ENCODE assay signal across 7 mouse cellular contexts in genomic region chr3:152193177-152193576, GRCm38 (mm10). TPM values are rescaled to one million over a fixed set of nuclear protein-coding genes. Genes with fewer than 3 reads are reported as not detected.
A peak's percentile ranks its signal among the peaks of the same experiment; 100 is the strongest.
DNase-seq lines count a peak whose midpoint lies in the region; ATAC-seq and TF ChIP-seq lines count a peak whose summit lies in the region.

No protein-coding gene starts in this region.

- H3K27ac ChIP-seq in lung, postnatal 0 days (ENCODE audit: low read length) = peak overlapping the region; percentile 92
- H3K27ac ChIP-seq in limb, embryonic 12.5 days = peak overlapping the region; percentile 90
- peak overlapping the region; percentile 94 for H3K27ac ChIP-seq in stomach, embryonic 15.5 days

- H3K9me3 ChIP-seq in lung, postnatal 0 days (ENCODE audit: low read length) = no peaks in the 10 kb centered on the region
- no peaks in the 10 kb centered on the region for H3K9me3 ChIP-seq in limb, embryonic 12.5 days
- H3K9me3 ChIP-seq in stomach, embryonic 15.5 days = no peaks in the 10 kb centered on the region

- no peak for TF ChIP-seq CTCF in lung, postnatal 0 days (IDR thresholded peaks at IDR 0.05)

- peak overlapping the region; percentile 74 for H3K9ac ChIP-seq in lung, postnatal 0 days (replicated peaks; ENCODE audit: low read depth)
- peak overlapping the region; percentile 66 for H3K9ac ChIP-seq in limb, embryonic 12.5 days (replicated peaks)
- peak overlapping the region; percentile 48; the same call in 1 of the 2 replicates for H3K9ac ChIP-seq in stomach, embryonic 15.5 days

- no peak; the same call in 1 of the 2 replicates for TF ChIP-seq EP300 in lung, postnatal 0 days (IDR thresholded peaks at IDR 0.05)

- no peaks in the 10 kb centered on the region for H3K36me3 ChIP-seq in lung, postnatal 0 days (ENCODE audit: insufficient read depth, low read length)
- H3K36me3 ChIP-seq in limb, embryonic 12.5 days = no peaks in the 10 kb centered on the region
- no peaks in the 10 kb centered on the region for H3K36me3 ChIP-seq in stomach, embryonic 15.5 days

- no peaks in the 10 kb centered on the region for H3K27me3 ChIP-seq in lung, postnatal 0 days (replicated peaks; ENCODE audit: insufficient read depth, low read length)
- H3K27me3 ChIP-seq in limb, embryonic 12.5 days = no peaks in the 10 kb centered on the region
- no peaks in the 10 kb centered on the region for H3K27me3 ChIP-seq in stomach, embryonic 15.5 days (replicated peaks)

- no peak for ATAC-seq in lung, postnatal 0 days
- ATAC-seq in erythroblast, adult 5-6 weeks (replicated peaks; ENCODE audit: low FRiP score, poor library complexity, severe bottlenecking) = 0 out of 2 replicates have a peak, but pooled peaks have one; percentile 13
- ATAC-seq in limb, embryonic 12.5 days (ENCODE audit: insufficient number of reproducible peaks, insufficient read depth, low FRiP score, low TSS enrichment, low read depth) = no peak
- ATAC-seq in stomach, embryonic 15.5 days (ENCODE audit: insufficient read depth, low FRiP score, low read depth) = no peak
- ATAC-seq in activated CD4-positive, CD25-positive, alpha-beta regulatory T cell, adult 4 months = no peak

- WGBS in lung, postnatal 0 days = under 1% methylated on average over 7 of the region's 7 CpGs
- 9% methylated on average over 7 of the region's 7 CpGs for WGBS in limb, embryonic 12.5 days
- 3% methylated on average over 7 of the region's 7 CpGs for WGBS in stomach, embryonic 15.5 days

- H3K4me2 ChIP-seq in lung, postnatal 0 days (replicated peaks; ENCODE audit: low read depth, low read length) = peak overlapping the region; percentile 54
- peak overlapping the region; percentile 57 for H3K4me2 ChIP-seq in limb, embryonic 12.5 days
- H3K4me2 ChIP-seq in stomach, embryonic 15.5 days = peak overlapping the region; percentile 55

- H3K4me3 ChIP-seq in lung, postnatal 0 days (ENCODE audit: low read depth, low read length) = peak overlapping the region; percentile 63
- H3K4me3 ChIP-seq in limb, embryonic 12.5 days (replicated peaks) = peak overlapping the region; percentile 57
- H3K4me3 ChIP-seq in stomach, embryonic 15.5 days (replicated peaks) = peak overlapping the region; percentile 54

- no peaks in the 10 kb centered on the region for H3K4me1 ChIP-seq in lung, postnatal 0 days (ENCODE audit: insufficient read depth, low read depth, low read length)
- H3K4me1 ChIP-seq in limb, embryonic 12.5 days (replicated peaks) = peaks cover 19% of the 10 kb centered on the region
- peaks cover 3% of the 10 kb centered on the region; the same call in 1 of the 2 replicates for H3K4me1 ChIP-seq in stomach, embryonic 15.5 days

- peak; percentile 42 for DNase-seq in lung, postnatal 0 days (ENCODE audit: low spot score)
- no peak for DNase-seq in lung, adult 18-20 months
- no peak for DNase-seq in retina, postnatal 1 day

RNA-seq across cellular contexts. Expression of gene Dnajb4, which starts 16.9 kb away (rescaled TPM):
- polyA plus RNA-seq in lung, postnatal 0 days (2015; fragmentation: Nextera tagmentation; extraction: Ambion mirVana) = 54.0 and 58.7 TPM in 2 replicates
- 166 and 217 TPM in 2 replicates for total RNA-seq in erythroblast, adult 5-6 weeks (2015; ENCODE audit: low replicate concordance)
- 316 and 353 TPM in 2 replicates for total RNA-seq in erythroblast, adult 5-6 weeks (2017; ENCODE audit: low replicate concordance)
- 35.2 and 36.8 TPM in 2 replicates for polyA plus RNA-seq in limb, embryonic 12.5 days (2016; fragmentation: Nextera tagmentation; extraction: Ambion mirVana)
- 30.9 and 34.9 TPM in 2 replicates for polyA plus RNA-seq in stomach, embryonic 15.5 days (2015; fragmentation: Nextera tagmentation; extraction: Ambion mirVana)
- polyA plus RNA-seq in activated CD4-positive, CD25-positive, alpha-beta regulatory T cell, adult 4 months (2017; shearing (Covaris generic)) = 1 to 10 TPM; 5.2 to 6.0 TPM

RNA-seq across cellular contexts. Expression of gene Fubp1, which starts 17.0 kb away (rescaled TPM):
- 74.9 and 95.5 TPM in 2 replicates for polyA plus RNA-seq in lung, postnatal 0 days (2015; fragmentation: Nextera tagmentation; extraction: Ambion mirVana)
- 48.9 and 97.6 TPM in 2 replicates for total RNA-seq in erythroblast, adult 5-6 weeks (2015; ENCODE audit: low replicate concordance)
- 108 and 142 TPM in 2 replicates for total RNA-seq in erythroblast, adult 5-6 weeks (2017; ENCODE audit: low replicate concordance)
- polyA plus RNA-seq in limb, embryonic 12.5 days (2016; fragmentation: Nextera tagmentation; extraction: Ambion mirVana) = 403 and 416 TPM in 2 replicates
- 191 and 208 TPM in 2 replicates for polyA plus RNA-seq in stomach, embryonic 15.5 days (2015; fragmentation: Nextera tagmentation; extraction: Ambion mirVana)
- polyA plus RNA-seq in activated CD4-positive, CD25-positive, alpha-beta regulatory T cell, adult 4 months (2017; shearing (Covaris generic)) = 100 to 1,000 TPM; 222 to 239 TPM

RNA-seq across cellular contexts. Expression of gene Gipc2, which starts 27.1 kb away (rescaled TPM):
- polyA plus RNA-seq in lung, postnatal 0 days (2015; fragmentation: Nextera tagmentation; extraction: Ambion mirVana) = 86.3 and 107 TPM in 2 replicates
- not detected in 2 replicates for total RNA-seq in erythroblast, adult 5-6 weeks (2015; ENCODE audit: low replicate concordance)
- total RNA-seq in erythroblast, adult 5-6 weeks (2017; ENCODE audit: low replicate concordance) = 2.4 and 4.7 TPM in 2 replicates
- 2.6 and 4.3 TPM in 2 replicates for polyA plus RNA-seq in limb, embryonic 12.5 days (2016; fragmentation: Nextera tagmentation; extraction: Ambion mirVana)
- 57.5 and 78.6 TPM in 2 replicates for polyA plus RNA-seq in stomach, embryonic 15.5 days (2015; fragmentation: Nextera tagmentation; extraction: Ambion mirVana)
- polyA plus RNA-seq in activated CD4-positive, CD25-positive, alpha-beta regulatory T cell, adult 4 months (2017; shearing (Covaris generic)) = not detected

Comparison
In these comparisons a context has a peak if more than half of its experiments do, and no peak if none do; other contexts are left out.
1. RNA of gene Gipc2, which starts 27.1 kb away (polyA plus RNA-seq): 86.3 to 107 TPM in lung, postnatal 0 days and 57.5 to 78.6 TPM in stomach, embryonic 15.5 days; 2.6 to 4.3 TPM in limb, embryonic 12.5 days and not detected in activated CD4-positive, CD25-positive, alpha-beta regulatory T cell, adult 4 months; every median in the first group is over 10 times any median in the second.
2. Peak in every context shown above with its lines, with median percentiles within 50 percentile points of each other: H3K27ac ChIP-seq, H3K4me2 ChIP-seq, H3K4me3 ChIP-seq and H3K9ac ChIP-seq.